Mouse (Mus musculus) small intestine, adult 2 months (tissue): ENCODE data around the gene Uvrag.

Experiments used
- CTCF ChIP-seq: fragments of 200-500 bp; IDR thresholded peaks from 2 replicates; pipeline ENCODE4 v1.5.1; 2012; ENCODE audit warnings: low read depth, mild to moderate bottlenecking, control low read depth, inconsistent platforms, low read length, moderate library complexity, mixed read lengths; ENCODE audit not compliant: insufficient replicate concordance, insufficient read length; ENCODE audit errors: extremely low read depth
- POLR2A ChIP-seq: fragments of 200-500 bp; IDR thresholded peaks from 2 replicates; pipeline ENCODE4 v1.6.1; 2012; ENCODE audit warnings: low read depth, mild to moderate bottlenecking, control low read depth, inconsistent platforms, low read length, moderate library complexity

GRCm38 (mm10) chr7:98924380-98924869, 216.5 kb downstream of the Uvrag start:
- TF ChIP-seq POLR2A (no peak), CTCF (no peak)
